Mouse (Mus musculus) hindbrain, embryonic 15.5 days (tissue): ENCODE data around the gene Slc51a. TPM values are rescaled to one million over a fixed set of nuclear protein-coding genes. Genes with fewer than 3 reads are reported as not detected.
"Not testable (repeated sequence)": the region's sequence is repeated elsewhere in the genome, so short reads cannot be mapped to it uniquely, and the experiment has no call there.

Experiments
- ATAC-seq: fragments of 200-750 bp; cut with Nextera tagmentation; 2 replicates; pipeline ENCODE4 v1.8.0; 2017; ENCODE audit warnings: low read depth, moderate number of reproducible peaks, moderate TSS enrichment; ENCODE audit not compliant: low FRiP score
- H3K27ac ChIP-seq: fragments of 300-500 bp; sonication (generic); replicated peaks from 2 replicates; pipeline ENCODE4 v1.5.1; 2015; ENCODE audit warnings: mild to moderate bottlenecking, inconsistent platforms
- H3K27me3 ChIP-seq: fragments of 300-500 bp; sonication (generic); 2 replicates; pipeline ENCODE4 v1.6.1; 2015; ENCODE audit warnings: control low read depth, inconsistent platforms
- H3K36me3 ChIP-seq: fragments of 300-500 bp; sonication (generic); 2 replicates; pipeline ENCODE4 v1.6.1; 2015; ENCODE audit warnings: control low read depth, inconsistent platforms
- H3K4me1 ChIP-seq: fragments of 300-500 bp; sonication (generic); replicated peaks from 2 replicates; pipeline ENCODE4 v1.6.1; 2015; ENCODE audit warnings: control low read depth, inconsistent platforms
- H3K4me2 ChIP-seq: fragments of 300-500 bp; sonication (generic); 2 replicates; pipeline ENCODE4 v1.6.1; 2015; ENCODE audit warnings: moderate library complexity, mild to moderate bottlenecking, inconsistent platforms
- H3K4me3 ChIP-seq: fragments of 300-500 bp; sonication (generic); 2 replicates; pipeline ENCODE4 v1.5.1; 2015; ENCODE audit warnings: mild to moderate bottlenecking, inconsistent platforms
- H3K9ac ChIP-seq: fragments of 300-500 bp; sonication (generic); 2 replicates; pipeline ENCODE4 v1.6.1; 2015; ENCODE audit warnings: inconsistent platforms
- H3K9me3 ChIP-seq: fragments of 300-500 bp; sonication (generic); 2 replicates; pipeline ENCODE4 v1.6.1; 2016; ENCODE audit warnings: control low read depth, inconsistent platforms
- WGBS: fragments of 180-500 bp; shearing (Covaris S2); methylation state at CpG from one replicate; pipeline ENCODE4 v1.1.7; 2015; 5-methylcytosine and 5-hydroxymethylcytosine counted together
- polyA plus RNA-seq: library from polyadenylated mRNA; unstranded; fragments of >200 nt; fragmentation: Nextera tagmentation; extraction: Ambion mirVana; gene quantifications from 2 replicates; pipeline ENCODE4 v1.2.1, GENCODE M21; 2015

Gene Slc51a
- polyA plus RNA-seq, 1 experiment from 2014 or later: 0.16 TPM

GRCm38 (mm10) chr16:32506868-32507267 lies 19.2 kb upstream of the Slc51a start:
- WGBS: 82% methylated on average over 7 of the region's 7 CpGs
- no peaks in the 10 kb centered on the region for H3K27me3 ChIP-seq
- no peak for ATAC-seq
- no peak overlapping the region for H3K4me2 ChIP-seq
- no peaks in the 10 kb centered on the region for H3K9me3 ChIP-seq
- H3K4me1 ChIP-seq: peaks cover 6% of the 10 kb centered on the region
- H3K36me3 ChIP-seq: no peaks in the 10 kb centered on the region
- H3K9ac ChIP-seq: no peak overlapping the region
- H3K4me3 ChIP-seq: no peak overlapping the region
- H3K27ac ChIP-seq: no peak overlapping the region

DNA sequence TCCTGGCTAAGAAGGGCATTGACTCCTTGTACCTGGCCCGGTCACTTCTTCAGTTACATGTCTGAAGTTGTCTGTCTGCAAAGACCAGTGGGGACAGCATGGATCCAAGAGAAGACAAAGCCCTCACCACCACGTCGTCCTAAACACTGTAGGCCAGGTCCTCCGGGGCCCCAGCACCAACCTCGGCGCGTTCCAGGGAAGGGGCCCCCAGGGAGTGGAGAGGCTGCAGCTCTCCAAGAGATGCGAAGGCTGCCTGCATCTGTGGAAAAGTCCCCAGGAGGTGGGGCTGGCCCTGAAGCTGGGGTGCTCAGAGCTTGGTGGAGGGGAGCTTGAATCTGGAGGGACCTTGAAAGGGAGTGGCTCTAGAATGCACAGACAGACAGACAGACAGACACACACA lies 18.6 kb upstream of the Slc51a start:
- H3K4me3 ChIP-seq: no peak overlapping the region
- no peak for ATAC-seq
- no peaks in the 10 kb centered on the region for H3K9me3 ChIP-seq
- WGBS: 84% methylated on average over 8 of the region's 8 CpGs
- H3K27ac ChIP-seq: no peak overlapping the region
- H3K4me2 ChIP-seq: no peak overlapping the region
- peaks cover 6% of the 10 kb centered on the region for H3K4me1 ChIP-seq
- H3K27me3 ChIP-seq: no peaks in the 10 kb centered on the region
- H3K36me3 ChIP-seq: no peaks in the 10 kb centered on the region
- H3K9ac ChIP-seq: no peak overlapping the region

- H3K27me3 ChIP-seq: no peaks in the 10 kb centered on the region
- peaks cover 11% of the 10 kb centered on the region for H3K4me1 ChIP-seq
- no peak for ATAC-seq
- 72% methylated on average over 6 of the region's 6 CpGs for WGBS
- no peak overlapping the region for H3K9ac ChIP-seq
- H3K36me3 ChIP-seq: no peaks in the 10 kb centered on the region
- H3K9me3 ChIP-seq: no peaks in the 10 kb centered on the region
- no peak overlapping the region for H3K4me3 ChIP-seq
- no peak overlapping the region for H3K4me2 ChIP-seq
- no peak overlapping the region for H3K27ac ChIP-seq
Measured at GRCm38 (mm10) chr16:32503633-32504032, 16.0 kb upstream of the Slc51a start.

- no peak overlapping the region for H3K4me3 ChIP-seq
- WGBS: 90% methylated on average over 12 of the region's 12 CpGs
- no peaks in the 10 kb centered on the region for H3K27me3 ChIP-seq
- ATAC-seq: no peak
- no peak overlapping the region for H3K4me2 ChIP-seq
- H3K9ac ChIP-seq: no peak overlapping the region
- peaks cover 11% of the 10 kb centered on the region for H3K4me1 ChIP-seq
- no peaks in the 10 kb centered on the region for H3K36me3 ChIP-seq
- H3K9me3 ChIP-seq: no peaks in the 10 kb centered on the region
- no peak overlapping the region for H3K27ac ChIP-seq
Measured at GRCm38 (mm10) chr16:32502621-32503335, 15.1 kb upstream of the Slc51a start.

DNA sequence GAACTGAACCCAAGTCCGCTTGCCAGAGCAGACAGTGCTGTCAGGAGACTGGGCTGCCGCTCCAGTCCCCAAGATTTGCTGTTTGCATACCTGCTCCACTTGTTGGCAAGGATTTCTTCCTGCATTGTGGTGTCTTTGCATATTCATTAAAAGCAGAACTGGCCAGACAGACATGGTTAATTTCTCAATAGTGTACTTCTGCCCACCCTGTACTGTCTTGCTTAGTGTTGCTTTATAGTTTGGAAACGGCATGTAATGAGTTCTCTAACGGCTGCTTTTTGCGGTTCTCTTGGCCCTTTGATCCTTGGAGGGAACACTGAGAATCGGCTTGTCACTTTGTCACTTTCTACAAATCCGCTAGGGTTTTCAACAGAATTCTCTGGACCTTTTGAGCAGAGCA lies 13.8 kb upstream of the Slc51a start:
- Histone ChIP-seq H3K36me3 (no peaks in the 10 kb centered on the region), H3K27ac (no peak overlapping the region), H3K27me3 (no peaks in the 10 kb centered on the region), H3K4me3 (no peak overlapping the region), H3K4me2 (no peak overlapping the region), H3K4me1 (peaks cover 11% of the 10 kb centered on the region), H3K9me3 (no peaks in the 10 kb centered on the region), H3K9ac (no peak overlapping the region)
- ATAC-seq: no peak
- WGBS: 75% methylated on average over 7 of the region's 7 CpGs

- peak overlapping the region; percentile 73 for H3K4me2 ChIP-seq
- no peaks in the 10 kb centered on the region for H3K27me3 ChIP-seq
- peak overlapping the region; percentile 60 for H3K9ac ChIP-seq
- H3K36me3 ChIP-seq: no peaks in the 10 kb centered on the region
- H3K9me3 ChIP-seq: no peaks in the 10 kb centered on the region
- peaks cover 11% of the 10 kb centered on the region for H3K4me1 ChIP-seq
- WGBS: 4% methylated on average over 21 of the region's 22 CpGs
- peak; percentile 93 for ATAC-seq
- H3K4me3 ChIP-seq: peak overlapping the region; percentile 40
- peak overlapping the region; percentile 53 for H3K27ac ChIP-seq
Measured at GRCm38 (mm10) chr16:32499430-32500037, 11.9 kb upstream of the Slc51a start.

DNA sequence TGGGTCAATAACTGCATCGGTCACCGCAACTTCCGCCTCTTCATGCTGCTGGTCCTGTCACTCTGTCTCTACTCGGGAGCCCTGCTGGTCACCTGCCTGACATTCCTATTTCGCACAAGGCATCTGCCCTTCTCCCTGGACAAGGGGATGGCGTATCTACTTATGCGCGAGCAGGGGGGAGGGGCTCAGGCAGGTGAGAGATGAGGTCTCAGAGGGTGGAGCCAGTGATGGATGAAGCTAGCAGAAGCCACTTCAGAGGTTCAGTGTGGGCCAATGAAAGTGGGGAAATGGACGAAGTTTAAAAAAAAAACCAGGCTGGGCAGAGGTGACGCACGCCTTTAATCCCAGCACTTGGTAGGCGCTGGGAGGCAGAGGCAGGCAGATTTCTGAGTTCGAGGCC lies 11.3 kb upstream of the Slc51a start:
- Histone ChIP-seq H3K9me3 (no peaks in the 10 kb centered on the region), H3K4me2 (peak overlapping the region; percentile 73), H3K4me1 (peaks cover 11% of the 10 kb centered on the region), H3K4me3 (peak overlapping the region; percentile 40; the same call in 1 of the 2 replicates), H3K27me3 (no peaks in the 10 kb centered on the region), H3K9ac (0 out of 2 replicates have a peak overlapping the region, but pooled peaks have one; percentile 60), H3K27ac (no peak overlapping the region), H3K36me3 (no peaks in the 10 kb centered on the region)
- WGBS: 66% methylated on average over 13 of the region's 13 CpGs
- no peak for ATAC-seq

DNA sequence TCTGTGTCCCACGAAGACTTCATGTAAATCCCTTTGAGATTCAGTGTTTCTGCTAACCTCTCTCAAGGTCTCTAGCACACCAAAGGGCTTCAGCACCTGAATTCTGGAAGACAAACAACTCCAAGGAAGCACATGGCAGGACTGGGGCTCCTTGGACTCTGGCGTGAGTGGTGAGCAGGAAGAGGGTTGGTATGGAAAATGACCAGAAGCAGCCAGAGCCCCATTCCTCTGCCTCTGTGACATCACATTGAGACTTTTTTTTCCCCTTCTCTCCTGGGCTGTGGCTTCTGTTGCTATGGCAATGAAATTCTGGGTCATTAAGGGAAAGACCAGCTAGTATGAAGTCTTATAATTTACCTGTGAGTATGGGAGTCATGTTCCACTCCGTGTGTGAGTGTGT lies 8.3 kb upstream of the Slc51a start, which contains the start of gene Zdhhc19:
Zdhhc19 (plus strand) TSS at position 301 of the 400 bp plus-strand sequence.
- 65% methylated on average over 3 of the region's 3 CpGs for WGBS
- no peak within 1 kb of the TSS for H3K27ac ChIP-seq
- H3K27me3 ChIP-seq: no peaks in the 10 kb centered on the region
- no peak within 1 kb of the TSS for H3K4me2 ChIP-seq
- no peak for ATAC-seq
- no peak within 1 kb of the TSS for H3K4me3 ChIP-seq
- H3K4me1 ChIP-seq: peaks cover 11% of the 10 kb centered on the region
- no peak within 1 kb of the TSS for H3K9ac ChIP-seq
- no peaks in the 10 kb centered on the region for H3K9me3 ChIP-seq
- H3K36me3 ChIP-seq: no peaks in the 10 kb centered on the region

DNA sequence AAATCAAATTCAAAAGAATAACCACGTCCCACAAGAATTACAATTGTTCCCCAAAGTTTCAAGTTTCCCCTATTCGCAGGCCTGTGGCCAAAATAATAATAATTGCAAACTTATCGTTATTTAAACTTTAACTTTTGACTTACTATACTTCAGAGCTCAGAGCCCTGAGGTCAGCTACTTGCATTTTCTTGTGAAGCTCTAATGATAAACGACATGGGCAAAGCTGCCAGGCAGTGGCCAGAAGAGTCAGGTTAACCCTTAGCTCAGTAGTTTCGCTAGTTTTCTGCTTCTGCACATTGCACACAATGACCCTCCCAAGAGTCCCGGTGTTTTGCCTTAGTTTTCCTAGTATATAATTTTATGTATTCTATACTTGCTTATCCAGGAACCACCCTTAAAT lies 6.7 kb upstream of the Slc51a start:
- H3K9ac ChIP-seq, H3K4me3 ChIP-seq, H3K27me3 ChIP-seq, ATAC-seq, H3K36me3 ChIP-seq, H3K27ac ChIP-seq, H3K9me3 ChIP-seq, H3K4me2 ChIP-seq, H3K4me1 ChIP-seq: not testable (repeated sequence)
- WGBS: 79% methylated on average over 6 of the region's 6 CpGs

GRCm38 (mm10) chr16:32488939-32489338 lies 1.3 kb upstream of the Slc51a start:
- no peaks in the 10 kb centered on the region for H3K36me3 ChIP-seq
- 93% methylated on average over 3 of the region's 3 CpGs for WGBS
- no peak overlapping the region for H3K9ac ChIP-seq
- H3K4me2 ChIP-seq: no peak overlapping the region
- no peaks in the 10 kb centered on the region for H3K9me3 ChIP-seq
- H3K27ac ChIP-seq: no peak overlapping the region
- H3K4me3 ChIP-seq: no peak overlapping the region
- no peaks in the 10 kb centered on the region for H3K4me1 ChIP-seq
- H3K27me3 ChIP-seq: no peaks in the 10 kb centered on the region
- no peak for ATAC-seq

- no peak for ATAC-seq
- Histone ChIP-seq H3K4me2 (no peak overlapping the region), H3K36me3 (no peaks in the 10 kb centered on the region), H3K4me3 (no peak overlapping the region), H3K9me3 (no peaks in the 10 kb centered on the region), H3K27me3 (no peaks in the 10 kb centered on the region), H3K4me1 (no peaks in the 10 kb centered on the region), H3K27ac (no peak overlapping the region), H3K9ac (no peak overlapping the region)
- 83% methylated on average over 6 of the region's 6 CpGs for WGBS
Measured at GRCm38 (mm10) chr16:32486046-32486445, 1.6 kb downstream of the Slc51a start.

- no peak overlapping the region for H3K9ac ChIP-seq
Measured at GRCm38 (mm10) chr16:32485209-32485608, 2.5 kb downstream of the Slc51a start.

More at GRCm38 (mm10) chr16:32485209-32485608, 2.5 kb downstream of the Slc51a start:
- Histone ChIP-seq H3K27ac (no peak overlapping the region), H3K9me3 (no peaks in the 10 kb centered on the region), H3K4me1 (no peaks in the 10 kb centered on the region), H3K36me3 (no peaks in the 10 kb centered on the region), H3K4me2 (no peak overlapping the region), H3K4me3 (no peak overlapping the region), H3K27me3 (no peaks in the 10 kb centered on the region)
- no peak for ATAC-seq
- 72% methylated on average over 2 of the region's 2 CpGs for WGBS
